Mouse (Mus musculus): ENCODE data around the gene Gorasp2. TPM values are rescaled to one million over a fixed set of nuclear protein-coding genes. Genes with fewer than 3 reads are reported as not detected.
A peak's percentile ranks its signal among the peaks of the same experiment; 100 is the strongest.

Gorasp2 gene
- total and polyA plus RNA-seq, 3 experiments: 59.5 to 80.2 (median 67.8) TPM

DNA sequence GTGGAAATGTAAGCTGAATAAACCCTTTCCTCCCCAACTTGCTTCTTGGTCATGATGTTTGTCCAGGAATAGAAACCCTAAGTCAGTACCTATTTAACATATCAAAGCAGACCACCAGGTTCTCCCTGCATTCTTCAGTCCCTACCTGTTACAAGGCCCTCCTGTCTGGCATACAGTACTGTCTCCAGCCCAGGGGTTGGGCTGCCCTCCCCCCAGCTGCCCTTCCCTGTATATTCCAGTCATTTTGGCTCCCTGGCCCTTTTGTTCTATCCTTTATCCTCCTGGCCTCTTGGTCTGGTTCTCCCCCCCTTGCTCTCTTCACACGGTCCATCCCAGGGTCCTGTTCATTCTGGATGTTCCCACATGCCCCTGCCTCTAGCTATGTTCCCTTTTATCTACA is 30.1 kb upstream of the Gorasp2 start:
- no peak for TF ChIP-seq CTCF (IDR thresholded peaks at IDR 0.05)
- Histone ChIP-seq H3K27me3 (ENCODE audit: control insufficient read depth, insufficient read depth, low read length) (no peaks in the 10 kb centered on the region), H3K4me1 (ENCODE audit: control insufficient read depth, insufficient read depth, low read length) (no peaks in the 10 kb centered on the region), H3K36me3 (ENCODE audit: control insufficient read depth, insufficient read depth, low read length) (no peaks in the 10 kb centered on the region), H3K4me3 (no peak overlapping the region), H3K9ac (ENCODE audit: low read depth, low read length) (no peak overlapping the region), H3K27ac (no peak overlapping the region), H3K79me2 (replicated peaks; ENCODE audit: control insufficient read depth, insufficient read depth, low read length) (no peaks in the 10 kb centered on the region)
- WGBS: 95% methylated on average over 1 of the region's 1 CpGs
- no peak for DNase-seq
- intact Hi-C loops (cut with DNase I): no loop called here

DNA sequence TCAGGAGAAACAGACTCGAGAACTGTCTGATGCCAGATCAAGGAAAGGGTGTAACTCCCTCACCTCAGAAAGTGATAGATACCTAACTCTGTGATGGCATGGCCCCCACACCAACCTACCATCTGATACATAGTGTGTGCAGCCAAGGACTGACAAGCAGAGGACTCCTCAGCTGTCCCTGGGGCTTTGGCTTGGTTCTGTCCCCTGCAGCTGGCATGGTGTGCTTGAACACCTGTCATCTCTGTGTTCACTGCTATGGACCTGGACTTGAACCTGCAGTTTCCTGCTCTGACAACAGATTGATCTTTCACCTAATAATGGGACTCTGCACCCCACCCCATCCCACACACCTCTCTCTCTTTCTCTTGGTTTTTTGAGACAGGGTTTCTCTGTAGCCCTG is 29.0 kb upstream of the Gorasp2 start:
- Histone ChIP-seq H3K36me3 (ENCODE audit: control insufficient read depth, insufficient read depth, low read length) (no peaks in the 10 kb centered on the region), H3K79me2 (replicated peaks; ENCODE audit: control insufficient read depth, insufficient read depth, low read length) (no peaks in the 10 kb centered on the region), H3K27ac (no peak overlapping the region), H3K27me3 (ENCODE audit: control insufficient read depth, insufficient read depth, low read length) (no peaks in the 10 kb centered on the region), H3K4me1 (ENCODE audit: control insufficient read depth, insufficient read depth, low read length) (no peaks in the 10 kb centered on the region), H3K9ac (ENCODE audit: low read depth, low read length) (no peak overlapping the region), H3K4me3 (no peak overlapping the region)
- intact Hi-C loops (cut with DNase I): no loop called here
- DNase-seq: no peak
- 70% methylated on average over 1 of the region's 1 CpGs for WGBS
- TF ChIP-seq EP300 (IDR thresholded peaks at IDR 0.05; ENCODE audit: insufficient read depth, low read depth, low read length): no peak

DNA sequence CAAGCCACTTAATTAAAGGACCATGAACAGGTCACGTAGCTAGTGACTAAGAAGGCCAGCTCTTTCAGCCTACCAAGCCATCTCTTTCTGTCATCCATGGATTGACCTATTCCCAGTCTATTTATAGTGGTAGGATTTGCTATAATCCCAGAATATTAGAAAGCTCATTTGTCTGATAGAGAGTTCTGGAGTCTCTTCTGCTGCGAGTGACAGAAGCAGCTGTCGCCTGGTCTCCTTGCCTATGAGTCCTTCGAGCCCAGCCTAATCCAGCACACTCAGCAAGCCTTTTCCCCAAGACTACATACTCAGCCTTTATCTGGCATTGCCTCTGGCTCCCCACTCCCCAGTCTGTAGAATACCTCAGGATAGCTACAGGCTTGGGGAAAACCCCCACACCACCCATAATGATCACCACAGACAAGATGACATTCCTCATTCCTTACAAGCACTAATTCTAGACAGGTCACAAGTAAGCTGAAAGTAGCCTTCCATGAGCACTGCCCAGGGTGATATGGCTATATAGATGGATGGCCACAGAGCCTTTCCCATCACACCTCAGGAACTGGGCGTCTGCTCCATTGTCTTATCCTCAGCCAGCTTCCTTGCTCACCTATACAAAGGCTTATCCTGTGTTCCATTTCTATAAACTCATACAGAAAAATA is 27.2 kb upstream of the Gorasp2 start:
- H3K4me1 ChIP-seq (ENCODE audit: control insufficient read depth, insufficient read depth, low read length): no peaks in the 10 kb centered on the region
- H3K9ac ChIP-seq (ENCODE audit: low read depth, low read length): no peak overlapping the region
- no peaks in the 10 kb centered on the region for H3K27me3 ChIP-seq (ENCODE audit: control insufficient read depth, insufficient read depth, low read length)
- no peaks in the 10 kb centered on the region for H3K79me2 ChIP-seq (replicated peaks; ENCODE audit: control insufficient read depth, insufficient read depth, low read length)
- H3K36me3 ChIP-seq (ENCODE audit: control insufficient read depth, insufficient read depth, low read length): no peaks in the 10 kb centered on the region
- no peak for TF ChIP-seq POLR2A (IDR thresholded peaks at IDR 0.05; ENCODE audit: insufficient read depth, low read depth, low read length)
- TF ChIP-seq CTCF (IDR thresholded peaks at IDR 0.05): no peak
- TF ChIP-seq EP300 (IDR thresholded peaks at IDR 0.05; ENCODE audit: insufficient read depth, low read depth, low read length): no peak
- H3K27ac ChIP-seq: no peak overlapping the region
- intact Hi-C loops (cut with DNase I): no loop called here
- H3K4me3 ChIP-seq: no peak overlapping the region
- 81% methylated on average over 5 of the region's 5 CpGs for WGBS
- no peak for DNase-seq

DNA sequence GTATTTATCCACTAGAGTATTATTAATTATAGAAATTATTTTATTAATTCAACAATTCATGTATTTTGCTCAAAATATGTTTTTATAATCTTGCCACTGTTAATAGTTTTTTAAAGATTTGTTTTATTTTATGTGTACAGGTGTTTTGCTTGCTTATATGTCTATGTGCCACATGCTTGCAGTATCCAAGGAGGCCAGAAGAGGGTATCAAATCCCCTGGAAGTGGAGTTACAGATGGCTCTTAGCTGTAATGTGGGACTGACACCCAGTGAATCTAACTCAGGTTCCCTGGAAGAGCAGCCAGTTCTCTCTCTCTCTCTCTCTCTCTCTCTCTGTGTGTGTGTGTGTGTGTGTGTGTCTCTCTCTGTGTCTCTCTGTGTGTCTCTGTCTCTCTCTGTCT is 20.4 kb upstream of the Gorasp2 start:
- Histone ChIP-seq H3K27me3 (ENCODE audit: control insufficient read depth, insufficient read depth, low read length) (no peaks in the 10 kb centered on the region), H3K4me3 (no peak overlapping the region), H3K9ac (ENCODE audit: low read depth, low read length) (no peak overlapping the region), H3K36me3 (ENCODE audit: control insufficient read depth, insufficient read depth, low read length) (no peaks in the 10 kb centered on the region), H3K79me2 (replicated peaks; ENCODE audit: control insufficient read depth, insufficient read depth, low read length) (no peaks in the 10 kb centered on the region), H3K4me1 (ENCODE audit: control insufficient read depth, insufficient read depth, low read length) (no peaks in the 10 kb centered on the region; the same call in 1 of the 2 replicates), H3K27ac (no peak overlapping the region)
- TF ChIP-seq POLR2A (IDR thresholded peaks at IDR 0.05; ENCODE audit: insufficient read depth, low read depth, low read length) (no peak), CTCF (IDR thresholded peaks at IDR 0.05) (0 out of 2 replicates have a peak, but pooled peaks have one; percentile 7), EP300 (IDR thresholded peaks at IDR 0.05; ENCODE audit: insufficient read depth, low read depth, low read length) (no peak)
- DNase-seq: no peak
- intact Hi-C loops (cut with DNase I): no loop called here

DNA sequence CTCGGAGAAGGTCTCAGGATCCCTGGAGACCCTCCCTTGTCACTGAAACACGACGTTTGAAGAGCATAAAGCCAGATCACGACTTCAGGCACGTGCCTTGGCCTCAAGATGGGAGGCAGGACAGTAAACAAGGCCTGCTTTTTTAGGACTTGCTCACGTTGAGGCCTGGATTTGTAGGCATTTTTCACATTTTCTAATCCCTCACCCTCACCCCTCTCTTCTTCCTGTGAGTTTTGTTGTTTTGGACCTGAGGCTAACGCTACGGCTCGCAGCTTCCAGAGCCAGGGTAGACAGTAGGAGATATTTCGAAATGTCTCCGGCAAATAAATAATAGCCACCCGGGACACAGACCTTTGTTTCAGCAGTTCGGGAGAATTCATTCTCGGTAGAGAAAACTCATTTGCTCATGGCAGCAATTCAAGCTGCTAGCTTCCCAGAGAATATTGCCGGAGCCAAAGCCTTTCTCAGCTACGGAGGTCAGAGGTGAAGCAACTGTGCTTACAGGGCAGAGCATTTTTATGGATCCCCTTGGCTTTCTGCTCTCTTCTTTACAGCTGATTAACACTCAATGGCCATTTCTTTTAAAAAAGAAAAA is 18.3 kb upstream of the Gorasp2 start:
- Histone ChIP-seq H3K4me1 (ENCODE audit: control insufficient read depth, insufficient read depth, low read length) (no peaks in the 10 kb centered on the region; the same call in 1 of the 2 replicates), H3K4me3 (no peak overlapping the region), H3K79me2 (replicated peaks; ENCODE audit: control insufficient read depth, insufficient read depth, low read length) (no peaks in the 10 kb centered on the region), H3K27ac (no peak overlapping the region), H3K27me3 (ENCODE audit: control insufficient read depth, insufficient read depth, low read length) (no peaks in the 10 kb centered on the region), H3K36me3 (ENCODE audit: control insufficient read depth, insufficient read depth, low read length) (no peaks in the 10 kb centered on the region), H3K9ac (ENCODE audit: low read depth, low read length) (no peak overlapping the region)
- TF ChIP-seq POLR2A (IDR thresholded peaks at IDR 0.05; ENCODE audit: insufficient read depth, low read depth, low read length) (no peak), CTCF (IDR thresholded peaks at IDR 0.05) (no peak), EP300 (IDR thresholded peaks at IDR 0.05; ENCODE audit: insufficient read depth, low read depth, low read length) (no peak)
- intact Hi-C loops (cut with DNase I): no loop called here
- 72% methylated on average over 16 of the region's 16 CpGs for WGBS
- DNase-seq: no peak

DNA sequence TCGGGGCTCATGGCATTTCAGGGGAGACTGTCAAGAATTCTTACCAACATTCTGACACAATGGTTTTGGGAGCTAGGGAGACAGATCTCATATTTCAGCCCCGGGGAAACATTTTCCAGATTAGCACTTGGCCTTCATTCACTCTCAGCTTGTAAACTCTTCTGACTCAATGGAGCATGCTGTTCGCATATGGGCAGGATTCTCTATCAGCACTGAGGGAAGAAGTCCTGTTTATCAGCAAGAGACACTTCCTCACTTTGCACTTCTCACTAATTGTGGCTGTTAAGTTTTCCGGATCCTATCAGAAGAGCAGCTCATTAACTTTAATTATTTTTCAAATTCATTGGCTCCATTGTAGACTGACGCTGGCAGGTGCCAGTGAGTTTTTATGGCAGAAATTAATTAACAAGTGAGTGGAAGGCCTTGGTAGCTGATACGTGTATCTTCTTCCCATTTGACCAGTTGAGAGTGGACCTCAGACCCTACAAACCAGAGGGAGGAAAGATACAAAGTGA is 16.1 kb upstream of the Gorasp2 start:
- no peaks in the 10 kb centered on the region for H3K36me3 ChIP-seq (ENCODE audit: control insufficient read depth, insufficient read depth, low read length)
- 60% methylated on average over 6 of the region's 6 CpGs for WGBS

More for the DNA sequence above, 16.1 kb upstream of the Gorasp2 start:
- Histone ChIP-seq H3K27me3 (ENCODE audit: control insufficient read depth, insufficient read depth, low read length) (no peaks in the 10 kb centered on the region), H3K9ac (ENCODE audit: low read depth, low read length) (no peak overlapping the region), H3K27ac (no peak overlapping the region), H3K79me2 (replicated peaks; ENCODE audit: control insufficient read depth, insufficient read depth, low read length) (no peaks in the 10 kb centered on the region), H3K4me1 (ENCODE audit: control insufficient read depth, insufficient read depth, low read length) (no peaks in the 10 kb centered on the region; the same call in 1 of the 2 replicates), H3K4me3 (no peak overlapping the region)
- DNase-seq: no peak
- intact Hi-C loops (cut with DNase I): no loop called here
- TF ChIP-seq CTCF (IDR thresholded peaks at IDR 0.05) (no peak), EP300 (IDR thresholded peaks at IDR 0.05; ENCODE audit: insufficient read depth, low read depth, low read length) (no peak), POLR2A (IDR thresholded peaks at IDR 0.05; ENCODE audit: insufficient read depth, low read depth, low read length) (no peak)
